Mouse (Mus musculus): ENCODE measurements around the gene Tmem131l.

GRCm38 (mm10) chr3:83980231-83980872, 59.6 kb downstream of the Tmem131l start:
- TF ChIP-seq CTCF (IDR thresholded peaks at IDR 0.05; ENCODE audit: borderline replicate concordance, insufficient read depth, low read length) (no peak), POLR2A (IDR thresholded peaks at IDR 0.05; ENCODE audit: low read depth, low read length) (no peak)

All from embryonic fibroblast, embryonic 13.5 days (primary cell).